ENCODE assay signal across 7 mouse cellular contexts in genomic region chr13:93967138-93967537, GRCm38 (mm10).
A peak's percentile ranks its signal among the peaks of the same experiment; 100 is the strongest.
DNase-seq lines count a peak whose midpoint lies in the region; ATAC-seq and TF ChIP-seq lines count a peak whose summit lies in the region.

No protein-coding gene starts in this region.

- intact Hi-C loops in gastrocnemius, postnatal 14 days (cut with DNase I; ENCODE audit: low total_unique reads): no loop called here

- H3K27me3 ChIP-seq in midbrain, embryonic 10.5 days (ENCODE audit: low read depth, poor library complexity, severe bottlenecking): peaks cover 45% of the 10 kb centered on the region
- no peaks in the 10 kb centered on the region for H3K27me3 ChIP-seq in midbrain, embryonic 11.5 days (ENCODE audit: control insufficient read depth, insufficient read depth, low read length)
- peaks cover 9% of the 10 kb centered on the region; the same call in 1 of the 2 replicates for H3K27me3 ChIP-seq in midbrain, embryonic 13.5 days
- no peaks in the 10 kb centered on the region for H3K27me3 ChIP-seq in liver, embryonic 12.5 days (replicated peaks)
- H3K27me3 ChIP-seq in intestine, postnatal 0 days (replicated peaks; ENCODE audit: control insufficient read depth, insufficient read depth, low read length): no peaks in the 10 kb centered on the region

- peaks cover 18% of the 10 kb centered on the region for H3K4me1 ChIP-seq in midbrain, embryonic 10.5 days
- H3K4me1 ChIP-seq in midbrain, embryonic 11.5 days (ENCODE audit: control insufficient read depth, insufficient read depth, low read length): no peaks in the 10 kb centered on the region
- no peaks in the 10 kb centered on the region for H3K4me1 ChIP-seq in midbrain, embryonic 13.5 days (replicated peaks)
- H3K4me1 ChIP-seq in liver, embryonic 12.5 days: no peaks in the 10 kb centered on the region
- no peaks in the 10 kb centered on the region for H3K4me1 ChIP-seq in intestine, postnatal 0 days (replicated peaks; ENCODE audit: control insufficient read depth, insufficient read depth, low read length)

- DNase-seq in midbrain, embryonic 10.5 days (ENCODE audit: low spot score): peak; percentile 24
- no peak for DNase-seq in midbrain, embryonic 11.5 days (ENCODE audit: low spot score, missing footprints)
- DNase-seq in cerebellum, postnatal 10 days: peak; percentile 74 to 82
- peak; percentile 65 for DNase-seq in gastrocnemius, postnatal 14 days

- H3K27ac ChIP-seq in midbrain, embryonic 10.5 days (replicated peaks): no peak overlapping the region
- H3K27ac ChIP-seq in midbrain, embryonic 11.5 days (ENCODE audit: low read depth, low read length): no peak overlapping the region
- no peak overlapping the region for H3K27ac ChIP-seq in midbrain, embryonic 13.5 days
- no peak overlapping the region for H3K27ac ChIP-seq in liver, embryonic 12.5 days
- no peak overlapping the region for H3K27ac ChIP-seq in intestine, postnatal 0 days (ENCODE audit: low read depth, low read length)

- no peak for TF ChIP-seq CTCF in intestine, postnatal 0 days (IDR thresholded peaks at IDR 0.05; ENCODE audit: low read depth)

- no peaks in the 10 kb centered on the region for H3K36me3 ChIP-seq in midbrain, embryonic 10.5 days
- no peaks in the 10 kb centered on the region for H3K36me3 ChIP-seq in midbrain, embryonic 11.5 days (ENCODE audit: control insufficient read depth, insufficient read depth, low read length)
- no peaks in the 10 kb centered on the region for H3K36me3 ChIP-seq in midbrain, embryonic 13.5 days
- H3K36me3 ChIP-seq in liver, embryonic 12.5 days: no peaks in the 10 kb centered on the region
- no peaks in the 10 kb centered on the region for H3K36me3 ChIP-seq in intestine, postnatal 0 days (ENCODE audit: control insufficient read depth, insufficient read depth)

- no peak overlapping the region for H3K4me3 ChIP-seq in midbrain, embryonic 10.5 days
- no peak overlapping the region for H3K4me3 ChIP-seq in midbrain, embryonic 11.5 days (ENCODE audit: low read depth, low read length)
- no peak overlapping the region for H3K4me3 ChIP-seq in midbrain, embryonic 13.5 days (replicated peaks)
- no peak overlapping the region for H3K4me3 ChIP-seq in liver, embryonic 12.5 days
- H3K4me3 ChIP-seq in intestine, postnatal 0 days (ENCODE audit: low read depth, low read length): no peak overlapping the region

- 51% methylated on average over 9 of the region's 9 CpGs for WGBS in midbrain, embryonic 10.5 days
- 43% methylated on average over 9 of the region's 9 CpGs for WGBS in midbrain, embryonic 11.5 days
- 27% methylated on average over 9 of the region's 9 CpGs for WGBS in midbrain, embryonic 13.5 days
- 63% methylated on average over 9 of the region's 9 CpGs for WGBS in liver, embryonic 12.5 days (ENCODE audit: insufficient replicate concordance)
- WGBS in intestine, postnatal 0 days: 57% methylated on average over 9 of the region's 9 CpGs

- H3K4me2 ChIP-seq in midbrain, embryonic 11.5 days: no peak overlapping the region
- no peak overlapping the region for H3K4me2 ChIP-seq in midbrain, embryonic 13.5 days (replicated peaks)
- H3K4me2 ChIP-seq in liver, embryonic 12.5 days: no peak overlapping the region
- no peak overlapping the region for H3K4me2 ChIP-seq in intestine, postnatal 0 days (replicated peaks; ENCODE audit: low read depth)

- no peak for ATAC-seq in midbrain, embryonic 11.5 days (ENCODE audit: low FRiP score)
- ATAC-seq in midbrain, embryonic 13.5 days: 0 out of 2 replicates have a peak, but pooled peaks have one; percentile 53
- no peak for ATAC-seq in liver, embryonic 12.5 days
- ATAC-seq in intestine, postnatal 0 days: no peak

- H3K9me3 ChIP-seq in midbrain, embryonic 10.5 days (replicated peaks): no peaks in the 10 kb centered on the region
- H3K9me3 ChIP-seq in midbrain, embryonic 11.5 days (ENCODE audit: control insufficient read depth, low read length): no peaks in the 10 kb centered on the region
- H3K9me3 ChIP-seq in midbrain, embryonic 13.5 days: no peaks in the 10 kb centered on the region
- no peaks in the 10 kb centered on the region for H3K9me3 ChIP-seq in liver, embryonic 12.5 days (replicated peaks)
- H3K9me3 ChIP-seq in intestine, postnatal 0 days (ENCODE audit: control insufficient read depth): no peaks in the 10 kb centered on the region

- no peak overlapping the region for H3K9ac ChIP-seq in midbrain, embryonic 11.5 days (ENCODE audit: low read length)
- no peak overlapping the region for H3K9ac ChIP-seq in midbrain, embryonic 13.5 days (replicated peaks)
- no peak overlapping the region for H3K9ac ChIP-seq in liver, embryonic 12.5 days
- no peak overlapping the region for H3K9ac ChIP-seq in intestine, postnatal 0 days (ENCODE audit: low read depth, low read length)
